Mouse (Mus musculus): ENCODE measurements around the gene Nckap5. TPM values are rescaled to one million over a fixed set of nuclear protein-coding genes. Genes with fewer than 3 reads are reported as not detected.

Nckap5 gene
- total and polyA plus RNA-seq, 3 experiments = not detected

DNA sequence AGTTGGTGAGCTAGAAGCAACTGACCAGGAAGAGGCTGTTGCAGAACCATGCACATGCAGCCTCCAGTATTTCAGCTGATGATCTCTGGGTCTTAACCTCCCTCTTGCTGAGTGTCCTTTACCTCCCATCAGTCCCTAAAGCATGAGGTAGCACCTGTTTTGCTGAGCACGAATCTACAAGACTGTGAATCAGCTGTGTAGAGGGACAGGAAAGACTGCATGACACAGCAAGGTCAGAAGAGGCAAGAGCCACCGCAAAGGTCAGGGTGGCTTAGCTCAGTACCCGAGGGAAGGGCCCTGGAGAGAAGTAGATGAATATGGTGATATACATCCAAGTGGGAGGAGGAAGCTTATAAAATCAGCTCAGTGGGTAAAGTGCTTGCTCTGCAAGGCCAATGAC, 66.4 kb downstream of the Nckap5 start:
- H3K9me3 ChIP-seq (replicated peaks; ENCODE audit: insufficient read depth, low read length) = no peaks in the 10 kb centered on the region
- no peaks in the 10 kb centered on the region for H3K36me3 ChIP-seq (ENCODE audit: control insufficient read depth in 1 of 2, insufficient read depth in 2 of 2, low read length in 2 of 2)
- TF ChIP-seq POLR2AphosphoS5 (IDR thresholded peaks at IDR 0.05; ENCODE audit: borderline replicate concordance, low read depth, low read length) (no peak), ZMIZ1 (IDR thresholded peaks at IDR 0.05; ENCODE audit: low read depth, low read length) (no peak), MAFK (IDR thresholded peaks at IDR 0.05; ENCODE audit: borderline replicate concordance, low read depth, low read length) (no peak), MYB (IDR thresholded peaks at IDR 0.05; ENCODE audit: low read depth, low read length) (no peak)
- no peak overlapping the region for H3K9ac ChIP-seq (ENCODE audit: control insufficient read depth, low read depth, low read length, poor library complexity, severe bottlenecking)
- no peak overlapping the region for H3K27ac ChIP-seq (ENCODE audit: control insufficient read depth, low read depth, low read length)
- H3K27me3 ChIP-seq (ENCODE audit: control insufficient read depth in 1 of 2, insufficient read depth in 2 of 2, low read length in 2 of 2) = no peaks in the 10 kb centered on the region
- DNase-seq (ENCODE audit: low read depth, low spot score) = no peak
- H3K4me1 ChIP-seq (ENCODE audit: control insufficient read depth in 1 of 2, insufficient read depth in 2 of 2, low read length in 2 of 2) = no peaks in the 10 kb centered on the region
- H3K79me2 ChIP-seq (ENCODE audit: control insufficient read depth, insufficient read depth, low read length, poor library complexity) = no peaks in the 10 kb centered on the region
- H3K4me3 ChIP-seq (ENCODE audit: control insufficient read depth in 1 of 2, insufficient read depth in 1 of 2, low read depth in 2 of 2, low read length in 2 of 2) = no peak overlapping the region

DNA sequence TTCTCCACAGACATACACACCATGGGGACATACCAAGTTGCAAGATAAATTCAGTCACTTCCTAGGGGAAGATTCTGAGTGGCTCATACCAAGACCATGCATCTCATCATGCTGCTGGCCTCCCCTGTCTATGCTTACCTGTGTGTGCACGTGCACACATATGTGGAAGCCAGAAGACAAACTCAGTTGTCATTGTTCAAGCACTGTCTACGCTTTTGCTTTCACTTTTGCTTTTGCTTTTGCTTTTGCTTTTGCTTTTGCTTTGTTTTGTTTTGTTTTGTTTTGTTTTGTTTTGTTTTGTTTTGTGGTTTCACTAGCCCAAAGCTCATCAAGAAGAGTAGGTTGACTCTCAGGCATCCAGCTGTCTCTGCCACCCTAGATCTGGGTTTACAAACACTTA, 67.4 kb downstream of the Nckap5 start:
- no peaks in the 10 kb centered on the region for H3K9me3 ChIP-seq (replicated peaks; ENCODE audit: insufficient read depth, low read length)
- no peaks in the 10 kb centered on the region for H3K4me1 ChIP-seq (ENCODE audit: control insufficient read depth in 1 of 2, insufficient read depth in 2 of 2, low read length in 2 of 2)
- peak overlapping the region; percentile 7 to 32; a peak in 2 of 4 replicates for H3K4me3 ChIP-seq (ENCODE audit: control insufficient read depth in 1 of 2, insufficient read depth in 1 of 2, low read depth in 2 of 2, low read length in 2 of 2)
- H3K9ac ChIP-seq (ENCODE audit: control insufficient read depth, low read depth, low read length, poor library complexity, severe bottlenecking) = no peak overlapping the region
- no peak for DNase-seq (ENCODE audit: low read depth, low spot score)
- no peaks in the 10 kb centered on the region for H3K27me3 ChIP-seq (ENCODE audit: control insufficient read depth in 1 of 2, insufficient read depth in 2 of 2, low read length in 2 of 2)
- no peak overlapping the region for H3K27ac ChIP-seq (ENCODE audit: control insufficient read depth, low read depth, low read length)
- TF ChIP-seq E2F4 (IDR thresholded peaks at IDR 0.05; ENCODE audit: borderline replicate concordance, low read depth, low read length) (no peak), ZKSCAN1 (IDR thresholded peaks at IDR 0.05; ENCODE audit: low read depth, low read length) (no peak), MEF2A (IDR thresholded peaks at IDR 0.05; ENCODE audit: extremely low read depth, insufficient replicate concordance, low read depth, low read length, poor library complexity, severe bottlenecking) (no peak), ZNF384 (IDR thresholded peaks at IDR 0.05; ENCODE audit: low read depth, low read length) (no peak), TAL1 (IDR thresholded peaks at IDR 0.05; ENCODE audit: low read length) (no peak), ZC3H11A (IDR thresholded peaks at IDR 0.05; ENCODE audit: low read depth, low read length) (no peak), MAFK (IDR thresholded peaks at IDR 0.05; ENCODE audit: borderline replicate concordance, low read depth, low read length) (no peak), ZMIZ1 (IDR thresholded peaks at IDR 0.05; ENCODE audit: low read depth, low read length) (no peak), CHD1 (IDR thresholded peaks at IDR 0.05; ENCODE audit: low read depth, low read length) (no peak), USF1 (IDR thresholded peaks at IDR 0.05; ENCODE audit: low read depth, low read length) (no peak), JUND (IDR thresholded peaks at IDR 0.05; ENCODE audit: low read depth, low read length) (no peak), MYC (IDR thresholded peaks at IDR 0.05; ENCODE audit: low read depth, low read length) (no peak)
- no peaks in the 10 kb centered on the region for H3K36me3 ChIP-seq (ENCODE audit: control insufficient read depth in 1 of 2, insufficient read depth in 2 of 2, low read length in 2 of 2)
- no peaks in the 10 kb centered on the region for H3K79me2 ChIP-seq (ENCODE audit: control insufficient read depth, insufficient read depth, low read length, poor library complexity)

DNA sequence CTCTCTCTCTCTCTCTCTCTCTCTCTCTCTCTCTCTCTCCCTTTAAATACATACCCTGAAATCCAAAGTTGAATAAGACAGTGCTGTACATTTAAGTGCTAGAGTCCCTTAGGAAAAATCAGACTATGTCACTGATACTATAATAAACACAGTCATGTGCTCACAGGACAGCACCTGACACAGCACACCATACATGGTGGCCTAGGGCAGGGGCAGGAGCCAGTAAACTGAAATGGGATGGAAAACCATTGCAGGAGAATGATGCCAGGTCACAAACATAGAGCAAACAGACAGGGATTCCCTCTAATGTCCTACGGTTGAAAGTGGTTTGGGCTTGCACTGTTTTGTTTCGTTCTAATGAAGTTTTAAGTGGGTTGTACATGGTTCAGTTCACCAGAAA, 70.2 kb downstream of the Nckap5 start:
- no peaks in the 10 kb centered on the region for H3K36me3 ChIP-seq (ENCODE audit: control insufficient read depth in 1 of 2, insufficient read depth in 2 of 2, low read length in 2 of 2)
- no peak overlapping the region for H3K9ac ChIP-seq (ENCODE audit: control insufficient read depth, low read depth, low read length, poor library complexity, severe bottlenecking)
- no peak overlapping the region for H3K27ac ChIP-seq (ENCODE audit: control insufficient read depth, low read depth, low read length)
- no peak for DNase-seq (ENCODE audit: low read depth, low spot score)
- H3K4me1 ChIP-seq (ENCODE audit: control insufficient read depth in 1 of 2, insufficient read depth in 2 of 2, low read length in 2 of 2) = no peaks in the 10 kb centered on the region
- no peaks in the 10 kb centered on the region for H3K9me3 ChIP-seq (replicated peaks; ENCODE audit: insufficient read depth, low read length)
- no peaks in the 10 kb centered on the region for H3K27me3 ChIP-seq (ENCODE audit: control insufficient read depth in 1 of 2, insufficient read depth in 2 of 2, low read length in 2 of 2)
- no peak overlapping the region for H3K4me3 ChIP-seq (ENCODE audit: control insufficient read depth in 1 of 2, insufficient read depth in 1 of 2, low read depth in 2 of 2, low read length in 2 of 2)
- no peaks in the 10 kb centered on the region for H3K79me2 ChIP-seq (ENCODE audit: control insufficient read depth, insufficient read depth, low read length, poor library complexity)
- TF ChIP-seq MAFK (IDR thresholded peaks at IDR 0.05; ENCODE audit: borderline replicate concordance, low read depth, low read length) (no peak), TBP (IDR thresholded peaks at IDR 0.05; ENCODE audit: low read depth, low read length) (no peak), POLR2AphosphoS2 (IDR thresholded peaks at IDR 0.05; ENCODE audit: low read length) (no peak), MYC (IDR thresholded peaks at IDR 0.05; ENCODE audit: low read depth, low read length) (no peak), GATA1 (IDR thresholded peaks at IDR 0.05; ENCODE audit: low read depth, low read length) (no peak), ETS1 (IDR thresholded peaks at IDR 0.05; ENCODE audit: low read depth, low read length) (no peak), POLR2AphosphoS5 (IDR thresholded peaks at IDR 0.05; ENCODE audit: borderline replicate concordance, low read depth, low read length) (no peak), SMC3 (IDR thresholded peaks at IDR 0.05; ENCODE audit: low read depth, low read length) (no peak), TAL1 (IDR thresholded peaks at IDR 0.05; ENCODE audit: low read length) (no peak), BHLHE40 (IDR thresholded peaks at IDR 0.05; ENCODE audit: borderline replicate concordance, low read depth, low read length) (no peak), ELF1 (IDR thresholded peaks at IDR 0.05; ENCODE audit: low read depth, low read length) (no peak), SIN3A (IDR thresholded peaks at IDR 0.05; ENCODE audit: low read length) (no peak), USF1 (IDR thresholded peaks at IDR 0.05; ENCODE audit: low read depth, low read length) (no peak), ZNF384 (IDR thresholded peaks at IDR 0.05; ENCODE audit: low read depth, low read length) (no peak), USF2 (IDR thresholded peaks at IDR 0.05; ENCODE audit: borderline replicate concordance in 1 of 2, insufficient read depth in 1 of 2, low read depth in 1 of 2, low read length in 2 of 2) (no peak), ZC3H11A (IDR thresholded peaks at IDR 0.05; ENCODE audit: low read depth, low read length) (no peak), CTCF (IDR thresholded peaks at IDR 0.05 in 2 of 3, conservative IDR thresholded peaks at IDR 0.05 in 1 of 3; ENCODE audit: control insufficient read depth in 1 of 3, insufficient read depth in 1 of 3, low read depth in 2 of 3, low read length in 3 of 3, poor library complexity in 1 of 3, severe bottlenecking in 1 of 3) (no peak), MAZ (IDR thresholded peaks at IDR 0.05; ENCODE audit: low read depth, low read length) (no peak)

All from MEL (cell line).